Mouse (Mus musculus) heart, postnatal 0 days (tissue): ENCODE data around the gene Soat1.

Experiments
- CTCF ChIP-seq: IDR thresholded peaks from 2 replicates; pipeline ENCODE4 v1.5.1; 2016; ENCODE audit warnings: antibody characterized with exemption, control low read depth, low read depth
- EP300 ChIP-seq: IDR thresholded peaks from 2 replicates; pipeline ENCODE4 v1.6.1; 2016; ENCODE audit warnings: antibody characterized with exemption, low read depth

- TF ChIP-seq CTCF (no peak), EP300 (no peak)
Observed at GRCm38 (mm10) chr1:156408521-156408920, 65.6 kb downstream of the Soat1 start.
